Mouse (Mus musculus): Measurements from ENCODE around the gene Defa26. TPM values are rescaled to one million over a fixed set of nuclear protein-coding genes. Genes with fewer than 3 reads are reported as not detected.

Defa26 gene
- total RNA-seq (2023) = not detected

DNA sequence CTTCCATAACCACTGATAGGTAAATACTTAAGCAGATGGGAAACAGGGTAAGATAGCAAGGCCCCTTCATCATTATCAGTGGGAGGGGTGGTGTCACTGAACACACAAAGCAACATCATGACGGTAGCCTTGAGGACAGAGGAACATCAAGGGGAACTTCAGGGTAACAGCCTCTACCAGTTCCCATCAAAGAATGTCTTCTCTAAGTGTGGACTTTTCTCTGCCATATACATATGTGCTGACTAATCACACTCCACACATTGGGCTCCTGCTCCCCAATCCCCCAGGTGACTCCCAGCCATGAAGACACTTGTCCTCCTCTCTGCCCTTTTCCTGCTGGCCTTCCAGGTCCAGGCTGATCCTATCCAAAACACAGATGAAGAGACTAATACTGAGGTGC lies at the start of gene Defa26:
Gene Defa26 (plus strand): TSS at position 301 of the 400 bp plus-strand sequence.

DNA sequence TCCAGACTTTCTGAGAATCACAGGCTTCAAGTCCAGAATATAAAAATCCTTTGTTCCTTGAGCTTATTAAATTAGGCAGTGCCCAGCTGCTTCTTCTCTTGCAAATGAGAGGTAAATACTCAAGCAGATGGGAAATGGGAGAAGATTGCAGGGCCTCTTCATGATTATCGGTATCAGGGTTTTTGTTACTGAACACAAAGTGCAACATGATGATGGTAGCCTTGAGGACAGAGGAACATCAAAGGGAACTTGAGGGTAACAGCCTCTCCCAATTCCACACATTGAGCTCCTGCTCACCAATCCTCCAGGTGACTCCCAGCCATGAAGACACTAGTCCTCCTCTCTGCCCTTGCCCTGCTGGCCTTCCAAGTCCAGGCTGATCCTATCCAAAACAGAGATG lies 35.3 kb upstream of the Defa26 start, which contains the start of gene Defa28:
Gene Defa28 (plus strand): TSS at position 301 of the 400 bp plus-strand sequence.

DNA sequence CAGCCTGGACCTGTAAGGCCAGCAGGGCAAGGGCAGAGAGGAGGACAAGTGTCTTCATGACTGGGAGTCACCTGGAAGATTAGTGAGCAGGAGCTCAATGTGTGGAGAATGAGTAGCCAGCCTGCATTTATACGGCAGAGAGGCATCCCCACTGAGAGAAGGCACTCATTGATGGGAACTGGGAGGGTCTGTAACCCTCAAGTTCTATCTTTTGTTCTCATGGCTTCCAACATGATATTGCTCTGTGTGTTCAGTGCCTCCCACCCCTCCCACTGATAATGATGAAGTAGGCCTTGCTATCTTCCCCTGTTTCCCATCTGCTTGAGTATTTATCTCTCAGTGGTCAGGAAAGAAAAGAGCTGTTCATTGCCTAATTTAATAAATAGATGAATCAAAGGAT lies 23.6 kb upstream of the Defa26 start, which contains the start of gene Gm7861:
Gene Gm7861 (minus strand): TSS at position 101 of the 400 bp plus-strand sequence.

DNA sequence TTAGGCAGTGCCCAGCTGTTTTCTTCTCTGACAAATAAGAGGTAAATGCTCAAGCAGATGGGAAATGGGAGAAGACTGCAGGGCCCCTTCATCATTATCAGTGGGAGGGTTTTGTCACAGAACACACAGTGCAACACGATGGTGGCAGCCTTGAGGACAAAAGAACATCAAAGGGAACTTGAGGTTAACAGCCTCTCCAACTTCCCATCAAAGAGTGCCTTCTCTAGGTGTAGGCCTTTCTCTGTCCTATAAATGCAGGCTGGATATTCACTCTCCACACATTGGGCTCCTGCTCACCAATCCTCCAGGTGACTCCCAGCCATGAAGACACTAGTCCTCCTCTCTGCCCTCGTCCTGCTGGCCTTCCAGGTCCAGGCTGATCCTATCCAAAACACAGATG lies 37.5 kb downstream of the Defa26 start, which contains the start of gene Defa17:
Gene Defa17 (plus strand): TSS at position 301 of the 400 bp plus-strand sequence.

DNA sequence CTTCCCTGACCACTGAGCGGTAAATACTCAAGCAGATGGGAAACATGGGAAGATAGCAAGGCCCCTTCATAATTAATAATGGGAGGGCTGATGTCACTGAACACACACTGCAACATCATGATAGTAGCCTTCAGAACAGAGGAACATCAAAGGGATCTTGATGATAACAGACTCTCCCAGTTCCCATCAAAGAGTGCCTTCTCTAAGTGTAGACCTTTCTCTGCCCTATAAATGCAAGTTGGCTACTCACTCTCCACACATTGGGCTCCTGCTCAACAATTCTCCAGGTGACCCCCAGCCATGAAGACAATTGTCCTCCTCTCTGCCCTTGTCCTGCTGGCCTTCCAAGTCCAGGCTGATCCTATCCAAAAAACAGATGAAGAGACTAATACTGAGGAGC lies 47.5 kb downstream of the Defa26 start, which contains the start of gene Defa34:
Gene Defa34 (plus strand): TSS at position 301 of the 400 bp plus-strand sequence.

Other genes with a start within 250 kb of the Defa26 start
- not detected for gene Defa2, start 239.7 kb upstream of the Defa26 start, total RNA-seq (2023)
- not detected for gene Defa33, start 226.4 kb upstream of the Defa26 start, total RNA-seq (2023)
- not detected for gene Defa36, start 190.8 kb upstream of the Defa26 start, total RNA-seq (2023)
- gene Gm7849, start 161.6 kb upstream of the Defa26 start, total RNA-seq (2023) = not detected
- not detected for gene Defa20, start 108.9 kb upstream of the Defa26 start, total RNA-seq (2023)
- not detected for gene Defa32, start 89.2 kb upstream of the Defa26 start, total RNA-seq (2023)
- not detected for gene Defa37, start 52.8 kb upstream of the Defa26 start, total RNA-seq (2023)
- not detected for gene Defa28, start 35.2 kb upstream of the Defa26 start, total RNA-seq (2023)
- not detected for gene Gm7861, start 23.7 kb upstream of the Defa26 start, total RNA-seq (2023)
- gene Defa17, start 37.6 kb downstream of the Defa26 start, total RNA-seq (2023) = not detected
- not detected for gene Defa34, start 47.6 kb downstream of the Defa26 start, total RNA-seq (2023)
- gene AY761184, start 85.5 kb downstream of the Defa26 start, total RNA-seq (2023) = not detected
- gene Defa24, start 116.3 kb downstream of the Defa26 start, total RNA-seq (2023) = not detected
- gene Defb50, start 205.4 kb downstream of the Defa26 start, total RNA-seq (2023) = not detected
- not detected for gene Defb2, start 221.7 kb downstream of the Defa26 start, total RNA-seq (2023)
- gene Defb10, start 240.7 kb downstream of the Defa26 start, total RNA-seq (2023) = not detected